Mouse (Mus musculus): Measurements from ENCODE around the gene Ccdc24.

The Ccdc24 gene

DNA sequence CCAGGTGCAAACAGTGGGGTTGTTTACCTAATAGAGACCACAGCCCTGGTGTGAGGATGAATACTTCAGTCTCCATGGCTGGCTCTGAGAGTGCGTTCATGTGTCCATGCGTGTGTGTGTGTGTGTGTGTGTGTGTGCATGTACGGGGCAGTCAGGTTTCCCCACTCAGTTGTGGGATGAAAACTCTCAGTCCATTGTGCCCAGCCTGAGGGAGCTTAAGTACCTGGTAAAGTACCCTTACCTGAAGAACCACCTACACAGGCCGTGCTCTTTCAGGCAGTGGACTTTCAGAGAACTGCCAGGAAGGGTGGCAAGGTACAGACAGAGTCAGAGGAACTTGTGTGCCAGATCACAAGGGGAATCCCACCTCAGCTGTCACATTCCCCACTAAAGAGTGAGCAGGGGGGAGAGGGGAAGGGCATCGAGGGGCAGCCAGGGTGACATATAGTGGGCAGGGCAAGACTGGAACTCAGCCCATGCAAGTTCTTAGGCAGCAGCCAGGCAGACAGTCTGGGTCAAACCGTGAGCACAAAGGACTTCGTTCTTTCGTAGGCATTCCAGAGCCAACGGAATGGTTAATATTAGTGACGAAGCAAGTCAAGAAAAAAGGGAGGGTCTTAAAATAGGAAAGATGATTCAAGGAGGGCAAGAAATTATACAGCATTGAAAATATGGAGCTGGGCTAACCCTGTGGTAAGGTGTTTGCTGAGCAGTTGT is 20.0 kb downstream of the Ccdc24 start:
- peak in 1 of 2 experiments; percentile 44 for DNase-seq

DNA sequence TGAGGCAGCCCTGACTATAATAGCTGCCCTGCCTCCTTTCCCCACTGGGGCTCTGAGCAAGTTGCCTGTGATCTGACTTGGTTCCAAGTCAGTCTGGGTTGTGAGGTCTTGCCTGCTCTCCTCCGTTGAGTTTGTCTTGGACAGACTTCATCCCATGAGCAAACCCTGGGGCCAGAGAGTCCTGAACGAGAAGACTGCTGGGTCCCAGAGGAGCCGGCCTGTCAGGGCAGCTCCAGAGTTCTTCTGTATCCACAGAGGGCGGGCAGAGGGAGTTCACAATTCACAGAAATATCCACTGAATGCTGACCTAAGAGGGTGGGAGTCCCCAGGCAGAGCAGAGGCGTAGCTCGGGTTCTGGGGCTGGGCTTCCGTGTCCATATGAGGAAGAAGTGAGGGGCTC is 21.5 kb downstream of the Ccdc24 start:
- DNase-seq = peak in 1 of 2 experiments; percentile 24

DNA sequence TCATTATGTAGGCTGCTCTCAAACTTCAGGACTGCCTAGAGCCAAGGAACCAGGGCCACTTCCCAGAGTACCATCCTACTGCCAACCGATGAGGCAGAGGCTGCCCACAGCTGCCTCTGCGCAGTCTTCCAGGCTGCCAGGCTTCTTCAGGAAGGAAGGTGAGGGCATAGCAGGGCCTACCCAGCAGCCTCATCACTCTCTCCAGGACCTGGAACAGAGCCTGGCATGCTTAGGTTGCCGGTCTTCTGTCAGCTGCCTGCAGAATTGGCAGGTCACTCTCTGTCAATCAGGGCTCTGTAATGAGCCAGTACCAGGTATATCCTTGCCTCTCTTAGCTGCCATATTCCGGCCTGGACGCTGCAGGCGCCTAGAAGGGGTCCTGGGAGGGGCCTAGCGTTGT is 22.2 kb downstream of the Ccdc24 start:
- no peak for DNase-seq

DNA sequence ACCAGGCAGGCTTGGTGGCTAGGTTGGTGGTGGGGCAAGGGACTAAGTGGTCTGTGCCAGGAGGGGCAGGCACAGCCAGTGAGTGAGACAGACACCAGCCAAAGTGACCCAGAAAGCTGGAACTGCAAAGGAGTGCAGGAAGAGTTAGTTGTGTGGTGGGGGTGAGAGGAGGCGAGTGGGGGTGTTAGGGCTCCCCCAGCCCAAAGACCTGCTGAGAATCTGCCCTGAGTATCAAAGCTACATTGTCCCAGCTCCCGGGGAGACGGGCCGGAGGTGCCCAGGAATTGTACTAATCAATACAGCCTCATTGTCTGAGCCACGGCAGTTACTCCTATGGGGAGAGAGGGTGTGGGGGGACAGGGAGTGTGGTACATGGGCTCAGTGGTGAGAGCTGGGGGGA is 22.9 kb downstream of the Ccdc24 start:
- DNase-seq = no peak

DNA sequence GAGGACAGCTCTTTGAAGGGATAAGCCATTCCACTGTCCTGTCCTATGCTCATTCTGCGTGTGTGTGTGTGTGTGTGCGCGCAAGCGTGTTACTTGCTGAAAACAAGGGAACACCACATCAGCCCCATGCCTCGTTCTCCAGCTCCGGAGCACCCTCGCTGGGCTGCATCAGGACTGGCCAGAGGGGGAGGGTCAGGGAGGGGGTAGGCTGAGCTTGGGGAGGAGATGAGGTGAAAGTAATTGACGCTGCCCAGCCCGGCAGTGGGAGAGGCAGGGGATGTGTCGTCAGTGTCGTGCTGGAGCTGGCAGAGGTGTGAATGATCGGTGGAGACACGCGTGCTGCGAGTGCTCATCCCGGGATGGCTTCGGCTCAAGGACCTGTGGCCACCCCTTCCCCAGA is 23.3 kb downstream of the Ccdc24 start:
- no peak for DNase-seq

DNA sequence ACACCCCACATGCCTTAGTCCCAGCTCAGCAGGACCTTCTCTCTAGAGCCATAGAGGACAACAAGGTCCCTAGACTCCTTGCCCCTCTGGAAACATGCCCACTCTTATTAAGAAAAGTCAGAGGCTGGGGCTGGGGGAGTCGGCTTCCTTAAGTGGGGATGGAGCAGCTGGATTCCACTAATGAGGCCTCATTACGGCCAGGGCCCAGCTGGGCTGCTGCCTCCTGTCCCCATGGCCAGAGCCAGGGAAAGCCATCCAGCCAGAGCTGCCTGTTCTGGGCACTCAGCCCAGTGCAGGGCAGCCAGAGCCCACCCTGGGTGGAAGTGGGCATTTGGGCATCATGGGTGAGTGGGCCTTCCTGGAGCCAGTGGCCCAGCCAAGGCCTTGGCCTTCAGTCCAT is 25.3 kb downstream of the Ccdc24 start:
- DNase-seq = no peak

DNA sequence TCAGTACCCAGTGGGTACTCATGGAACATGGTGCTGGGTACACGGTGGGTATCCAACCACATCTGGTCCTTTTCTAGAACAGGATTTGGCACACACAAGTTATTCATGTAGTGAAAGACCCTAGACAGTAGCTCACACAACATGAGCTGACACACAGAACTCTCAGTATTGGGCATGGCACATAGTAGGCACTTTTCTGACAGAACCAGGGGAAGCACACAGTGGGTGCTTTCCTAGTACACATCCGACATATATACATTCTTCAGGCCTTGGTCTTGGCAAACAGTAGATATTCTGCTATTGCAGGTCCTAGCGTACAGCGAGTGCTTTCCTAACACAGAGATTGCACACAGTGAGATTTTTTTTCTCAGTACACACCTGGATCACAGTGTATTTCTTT is 26.1 kb downstream of the Ccdc24 start:
- DNase-seq = no peak

DNA sequence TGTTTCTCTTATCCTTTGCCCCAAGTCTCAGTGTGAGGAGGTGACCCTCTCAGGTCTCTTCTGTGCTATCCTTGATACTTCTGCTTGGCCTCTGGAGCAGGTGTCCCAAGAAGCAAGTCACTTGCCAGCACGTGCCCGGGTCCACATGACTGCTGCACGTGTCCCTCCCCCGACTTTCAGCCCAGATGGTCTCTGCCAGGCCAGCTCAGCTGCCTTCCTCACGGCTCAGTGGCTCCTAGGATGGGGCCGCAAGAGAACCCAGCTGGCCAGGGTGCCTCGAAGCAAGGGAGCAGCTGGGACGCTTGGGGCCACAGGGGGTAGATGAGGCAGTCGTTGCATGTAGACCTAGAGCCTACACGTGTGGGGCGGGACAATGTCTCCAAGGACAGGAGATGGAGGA is 27.0 kb downstream of the Ccdc24 start:
- peak in 1 of 2 experiments; percentile 41 for DNase-seq

DNA sequence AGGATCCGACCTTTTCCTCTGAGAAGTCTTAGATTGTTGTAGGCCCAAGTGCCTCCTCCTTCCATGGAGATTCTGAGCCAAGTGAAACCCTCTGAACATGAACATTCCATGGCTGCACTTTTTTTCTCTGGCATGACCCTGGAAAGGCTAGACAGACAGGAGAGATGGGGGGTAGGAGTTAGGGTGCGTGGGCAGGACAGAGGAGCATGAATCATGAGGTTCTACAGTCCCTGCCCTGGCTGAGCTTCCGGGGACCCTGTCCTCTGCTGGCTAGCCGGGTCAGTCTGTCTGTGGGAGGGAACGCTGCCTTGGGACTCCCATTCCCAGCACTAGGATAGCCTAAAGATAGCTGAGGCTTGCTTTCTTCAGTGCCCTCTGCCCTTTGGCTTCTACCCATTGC is 27.9 kb downstream of the Ccdc24 start:
- no peak for DNase-seq

DNA sequence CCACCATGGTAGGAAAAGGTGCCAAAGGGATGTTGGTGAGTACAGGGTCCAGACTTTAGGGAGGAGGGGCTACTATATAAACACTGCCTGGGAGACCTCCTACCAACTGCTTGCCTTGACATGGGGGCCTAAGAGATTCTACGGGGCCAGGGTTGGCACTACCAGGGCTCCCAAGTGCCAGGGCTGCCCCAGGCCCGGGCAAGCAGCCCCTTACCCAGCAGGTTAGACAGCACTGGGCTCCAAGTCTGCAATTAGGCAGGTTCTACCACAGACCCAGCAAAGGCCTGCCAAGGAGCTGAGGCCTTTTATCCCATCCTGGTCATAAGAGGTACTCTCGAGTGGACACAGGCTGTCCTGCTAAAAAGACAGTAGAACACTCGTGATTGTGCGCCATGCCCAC is 29.3 kb downstream of the Ccdc24 start:
- no peak for DNase-seq

DNA sequence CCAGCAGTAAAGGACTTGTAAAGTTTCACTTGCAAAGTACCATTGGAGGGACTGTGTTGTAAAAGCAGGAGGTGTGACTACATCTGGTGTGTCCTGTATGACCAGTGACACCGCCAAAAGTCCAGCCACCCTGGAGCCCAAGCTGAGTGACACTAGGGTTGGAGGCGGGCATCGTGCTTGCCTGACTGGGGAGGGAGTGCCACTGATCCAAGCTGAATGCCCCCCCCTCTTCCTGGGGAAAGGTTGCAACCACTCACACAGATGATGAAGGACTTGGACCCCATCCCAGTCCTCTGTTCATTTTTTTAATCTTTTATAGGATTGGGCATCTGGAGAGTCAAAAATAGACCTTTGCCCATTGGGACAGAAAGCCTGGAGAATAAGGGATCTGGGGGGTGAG is 30.8 kb downstream of the Ccdc24 start:
- peak; percentile 39 to 68 for DNase-seq

DNA sequence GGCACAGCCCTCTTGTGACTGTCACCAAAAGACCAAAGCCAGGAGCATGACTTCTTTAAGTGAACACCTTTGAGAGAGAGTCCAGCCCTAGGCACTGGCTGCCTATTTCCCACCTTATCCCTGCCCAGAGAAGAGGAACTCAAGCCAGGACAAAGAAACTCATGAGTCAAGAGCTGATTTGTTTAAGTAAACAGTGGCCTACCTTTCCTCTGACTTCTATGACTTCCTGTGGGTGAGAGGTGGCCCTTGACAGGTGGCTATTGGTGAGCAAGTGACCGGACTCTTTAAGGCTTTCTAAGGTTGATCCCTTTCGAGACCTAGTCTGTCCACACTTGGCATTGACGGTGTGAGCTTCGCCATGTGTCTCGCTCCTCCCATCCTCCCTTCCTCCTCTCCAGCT is 31.5 kb downstream of the Ccdc24 start:
- no peak for DNase-seq

DNA sequence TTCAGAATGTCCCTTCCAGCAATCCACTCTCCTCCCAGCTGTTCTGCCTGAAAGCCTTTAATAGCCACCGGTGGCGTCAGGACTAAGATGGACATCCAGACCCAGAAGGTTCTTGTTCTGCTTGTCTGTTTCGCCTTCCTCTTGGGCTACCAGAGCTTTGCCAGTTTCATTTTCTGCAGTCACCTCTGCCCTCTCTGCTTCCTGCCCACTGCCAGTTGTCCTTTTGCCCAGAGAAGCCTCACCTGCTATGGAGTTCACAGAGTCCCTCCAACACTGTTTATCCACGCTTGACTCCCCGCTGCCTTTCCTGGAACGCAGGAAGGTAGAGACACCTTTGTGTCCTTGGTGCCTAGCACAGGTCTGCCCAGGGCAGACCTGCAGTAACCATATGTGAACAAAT is 33.0 kb downstream of the Ccdc24 start:
- peak; percentile 74 to 79 for DNase-seq

DNA sequence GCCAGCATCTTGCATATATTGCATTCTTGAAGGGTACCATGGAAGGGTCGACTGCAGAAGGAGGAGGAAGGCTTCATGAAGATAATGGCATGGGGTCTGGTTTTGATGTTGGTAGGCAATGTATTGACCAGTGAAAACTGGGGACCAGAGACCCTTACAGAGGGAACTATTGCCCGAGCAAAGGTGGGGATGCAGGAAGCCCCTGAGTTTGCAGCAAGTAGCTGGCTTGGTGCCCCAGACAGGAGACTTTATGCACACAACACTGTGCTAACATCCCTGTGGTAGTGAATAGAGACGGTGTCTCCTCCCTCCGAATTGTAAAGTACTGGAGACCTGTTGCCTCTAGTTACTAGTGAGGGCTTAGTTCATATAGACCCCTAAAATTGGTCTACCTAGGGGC is 35.1 kb downstream of the Ccdc24 start:
- no peak for DNase-seq

DNA sequence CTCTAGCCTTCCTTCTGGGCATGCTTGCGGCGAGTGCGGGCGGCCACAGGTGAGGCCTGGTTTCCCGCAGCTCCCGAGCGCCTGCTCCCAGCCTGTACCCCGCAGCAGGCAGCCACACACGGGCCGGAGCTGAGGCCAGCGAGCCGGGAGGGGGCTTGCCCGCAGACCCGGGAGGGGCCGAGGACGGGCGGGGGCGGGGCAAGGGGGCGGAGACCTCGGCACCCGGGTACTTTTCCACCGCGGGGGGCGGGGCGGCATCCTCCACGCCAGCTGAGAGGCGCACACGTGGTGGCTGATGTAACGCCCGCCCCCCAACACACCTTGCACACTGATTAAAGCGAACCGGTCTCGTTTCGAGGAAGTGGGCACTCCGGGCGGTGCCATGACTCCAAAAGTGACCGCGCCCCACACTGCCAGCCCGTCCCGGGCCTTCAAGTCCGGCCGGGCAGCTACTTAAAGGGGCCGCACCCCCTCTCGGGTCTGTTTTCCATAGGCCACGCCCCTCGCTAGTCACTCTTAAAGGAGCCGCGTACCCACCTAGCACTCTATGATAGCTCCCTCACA is 36.1 kb downstream of the Ccdc24 start:
- peak; percentile 94 to 98 for DNase-seq

DNA sequence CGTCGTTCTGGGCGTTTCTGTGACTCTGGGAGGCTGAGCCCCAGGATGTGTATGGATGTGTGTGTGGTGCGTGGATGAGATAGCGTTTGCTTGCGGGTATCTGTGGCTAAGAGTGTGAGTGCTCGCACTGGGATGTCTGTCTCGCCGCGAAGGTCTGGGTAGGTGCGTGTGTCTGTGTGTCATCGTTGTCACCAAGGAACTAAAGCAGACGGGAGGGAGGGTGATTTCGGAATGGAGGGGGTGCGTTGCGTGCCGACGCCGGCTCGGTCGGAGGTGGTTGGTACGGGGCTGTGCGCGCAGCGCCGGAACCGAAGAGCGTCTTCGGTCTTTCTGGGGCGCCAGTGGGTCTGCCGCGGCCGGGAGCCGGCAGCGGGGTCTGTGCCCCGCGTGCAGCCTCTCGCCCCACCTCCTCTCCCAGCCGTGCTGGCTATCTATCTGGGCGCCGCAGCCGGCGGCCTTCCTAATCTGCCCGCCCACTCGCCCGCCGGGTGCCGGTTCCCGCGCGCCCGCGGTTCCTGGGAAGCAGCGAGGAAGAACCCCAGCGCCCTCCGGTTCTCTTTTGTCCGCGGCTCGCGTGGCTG is 36.7 kb downstream of the Ccdc24 start:
- peak; percentile 22 to 68 for DNase-seq

DNA sequence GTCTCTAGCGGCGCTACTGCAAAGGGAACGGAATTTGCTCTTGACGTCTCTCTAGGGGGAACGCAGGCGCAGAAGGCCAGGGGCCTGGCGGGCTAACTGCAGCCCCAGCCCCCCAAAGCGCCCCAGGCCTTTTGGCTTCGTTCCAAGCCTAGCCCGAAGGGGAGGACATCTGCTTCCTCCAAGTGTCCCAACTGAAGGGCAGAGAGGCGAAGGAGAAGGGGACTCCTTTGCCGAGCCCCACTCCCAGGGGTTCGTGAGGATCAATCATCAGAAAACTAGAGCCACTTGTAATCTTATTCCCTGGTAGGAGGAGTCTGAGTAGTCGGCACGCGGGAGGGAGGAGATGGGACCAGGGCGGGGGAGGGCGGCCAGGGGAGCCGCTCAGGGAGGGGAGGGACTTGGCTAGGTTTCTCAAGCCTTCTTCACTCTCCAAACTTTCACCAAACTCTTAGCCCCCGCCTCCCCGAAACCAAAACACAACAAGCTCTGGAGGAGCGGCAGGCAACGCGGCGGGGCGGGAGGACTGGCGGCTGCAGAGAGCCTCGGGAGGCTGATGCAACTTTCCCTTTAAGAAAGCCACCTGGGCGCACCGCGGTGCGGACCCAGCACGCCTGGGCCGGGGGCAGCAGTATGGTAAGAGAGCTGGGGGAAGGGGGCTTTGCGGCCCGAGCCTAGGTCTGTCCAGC is 37.4 kb downstream of the Ccdc24 start:
- DNase-seq = peak; percentile 88

DNA sequence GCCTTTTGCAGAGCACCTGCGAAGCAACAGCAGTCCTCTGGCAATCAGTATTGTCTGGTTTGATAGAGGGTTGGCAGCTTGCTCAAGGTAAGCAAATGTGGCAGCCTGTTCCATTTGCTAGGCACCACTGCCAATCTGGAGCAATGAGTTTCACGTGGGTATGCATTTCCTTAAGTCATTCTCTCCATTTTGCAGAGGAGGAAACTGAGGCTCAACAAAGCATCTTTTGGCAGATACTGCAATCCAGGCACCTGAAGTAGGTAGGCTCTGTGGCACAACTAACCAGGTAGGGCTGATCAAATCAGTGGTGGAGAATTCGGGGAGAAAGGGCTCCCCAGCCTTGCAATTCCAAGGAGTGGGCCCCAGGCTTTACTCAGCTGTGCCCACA is 37.9 kb downstream of the Ccdc24 start, which contains the start of gene Slc6a9:
Gene Slc6a9, plus strand, starts transcription at position 50 of the 388 bp plus-strand sequence.
- no peak for DNase-seq

DNA sequence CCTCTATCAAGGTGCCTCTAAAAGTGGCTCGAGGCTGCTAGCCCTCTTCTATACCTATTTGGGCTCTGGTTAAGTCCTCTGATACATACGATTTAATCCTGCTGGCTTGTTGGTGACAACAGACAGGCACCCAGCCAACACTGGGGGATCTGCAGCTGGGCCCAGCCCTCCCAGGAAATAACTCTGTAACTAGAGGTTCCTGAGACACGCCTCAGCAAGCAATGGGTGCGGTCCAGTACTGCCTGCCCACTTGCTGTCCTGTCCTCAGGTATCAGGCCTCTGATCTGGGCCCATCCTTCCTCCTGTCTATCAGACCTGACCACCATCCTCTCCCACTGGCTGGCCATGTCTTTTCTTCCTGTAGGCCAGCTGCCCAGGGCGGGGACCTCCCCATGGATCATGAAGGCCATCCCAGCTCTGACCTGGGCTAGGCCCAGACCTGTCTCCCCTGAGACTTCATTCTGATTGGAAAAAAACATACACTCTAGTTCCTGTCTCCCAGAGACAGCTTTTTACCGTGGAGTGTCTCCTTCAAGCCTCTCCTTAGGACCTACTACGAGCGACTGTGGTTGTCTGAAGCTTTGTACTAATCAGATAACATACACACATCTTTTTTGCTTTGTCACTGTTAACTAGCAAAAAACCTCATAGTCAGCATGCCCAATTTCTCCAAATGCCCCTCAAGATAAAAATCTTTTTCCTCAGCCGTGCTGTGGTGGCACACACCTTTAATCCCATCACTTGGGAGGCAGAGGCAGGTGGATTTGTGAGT is 40.3 kb downstream of the Ccdc24 start:
- peak; percentile 60 to 87 for DNase-seq

DNA sequence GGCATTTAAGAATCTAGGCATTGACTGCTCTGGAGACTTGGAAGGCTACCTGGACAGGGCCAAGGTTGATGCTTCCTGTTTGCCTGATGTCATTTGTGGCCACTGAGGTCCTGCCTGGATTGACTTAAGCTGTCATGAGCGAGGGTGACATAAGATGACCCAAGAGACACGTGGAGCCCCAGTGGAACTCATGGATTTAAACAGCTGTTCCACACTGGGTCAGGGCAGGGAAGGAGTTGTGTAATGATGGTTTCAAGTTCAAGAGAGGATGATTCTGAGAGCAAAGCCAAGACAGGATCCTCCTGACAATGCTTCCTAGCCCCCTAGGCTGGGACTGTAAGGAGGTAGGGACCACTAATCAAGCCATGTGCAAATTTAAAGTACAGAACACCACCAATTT is 40.9 kb downstream of the Ccdc24 start:
- no peak for DNase-seq

DNA sequence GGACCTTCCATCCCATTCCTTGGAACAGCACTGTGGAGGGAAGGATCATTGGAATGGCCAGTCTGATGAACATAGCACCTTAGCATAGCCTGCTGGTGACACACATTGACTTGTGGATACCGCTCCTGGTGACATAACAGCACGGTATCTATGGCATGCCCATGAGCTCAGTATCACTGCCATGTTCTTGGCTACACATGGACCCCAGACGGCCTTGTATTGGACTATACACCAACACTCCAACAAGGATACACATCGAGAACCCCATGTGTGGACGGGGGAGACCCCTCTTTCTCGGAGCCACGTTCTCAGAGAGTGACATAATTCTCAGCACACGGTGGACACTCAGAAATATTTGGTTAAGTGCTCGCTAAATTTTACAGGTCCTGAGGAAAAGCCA is 41.6 kb downstream of the Ccdc24 start:
- DNase-seq = no peak

DNA sequence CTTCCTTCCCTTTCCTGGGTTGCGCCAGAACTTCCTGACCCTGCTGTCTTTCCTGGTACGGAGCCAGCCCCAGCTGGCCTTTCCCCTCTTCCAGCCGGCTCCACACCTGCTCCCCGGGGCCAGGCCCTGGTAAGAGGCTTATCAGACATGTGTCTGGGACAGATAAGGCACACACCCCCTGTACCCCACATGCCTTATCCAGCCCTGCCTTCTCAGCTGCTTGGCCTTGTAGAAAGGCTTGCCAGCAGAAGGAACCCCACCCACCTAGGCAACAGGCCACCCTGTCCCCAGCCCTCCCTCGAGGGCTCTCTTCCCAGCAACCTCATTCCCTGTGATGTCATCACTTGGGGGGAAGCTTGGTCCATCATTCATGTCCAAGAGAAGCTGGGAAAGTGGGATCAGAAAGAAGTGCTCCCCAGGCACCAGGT is 42.2 kb downstream of the Ccdc24 start:
- DNase-seq = peak; percentile 51 to 76
